Mouse (Mus musculus) NIH3T3 (cell line): ENCODE measurements around the gene Rae1.

ENCODE experiments used
- DNase-seq: peaks from one replicate; pipeline ENCODE4 v3.0.0-alpha.2; 2012; ENCODE audit warnings: low read depth

The Rae1 gene

DNA sequence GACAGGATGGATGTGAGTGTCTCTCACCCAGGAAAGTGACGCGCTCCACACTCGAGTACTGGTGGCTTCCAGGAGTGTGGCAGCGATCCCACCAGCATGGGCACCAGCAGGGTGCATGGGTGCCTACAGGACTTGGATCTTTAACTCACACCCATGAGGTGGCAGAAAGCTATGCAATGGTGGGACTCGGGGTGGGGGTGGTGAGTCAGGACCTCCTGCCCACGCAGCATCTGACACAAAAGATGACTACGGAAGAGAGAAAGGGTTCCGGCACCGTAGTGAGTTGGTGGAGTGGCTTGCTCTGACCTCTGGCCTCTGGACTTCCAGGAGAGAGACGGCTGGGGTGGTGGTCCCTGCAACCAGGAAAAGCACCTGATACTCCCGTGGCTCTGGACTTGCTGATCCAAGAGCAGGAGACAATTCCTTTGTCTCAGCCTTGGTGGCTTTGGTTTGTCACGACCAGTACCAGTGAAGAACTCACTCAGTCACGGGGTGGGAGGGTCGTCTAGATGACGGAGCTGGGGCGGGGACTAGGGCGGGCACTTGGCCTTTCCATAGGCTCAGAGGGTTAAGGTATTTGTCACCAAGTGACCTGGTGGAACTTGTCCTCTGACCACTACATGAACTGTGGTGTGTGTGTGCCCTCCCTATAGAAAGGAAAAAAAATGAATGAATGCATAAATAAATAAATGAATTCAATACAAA lies 48.3 kb downstream of the Rae1 start:
- no peak for DNase-seq

GRCm38 (mm10) chr2:173049231-173049630 lies 49.3 kb downstream of the Rae1 start:
- DNase-seq = no peak

DNA sequence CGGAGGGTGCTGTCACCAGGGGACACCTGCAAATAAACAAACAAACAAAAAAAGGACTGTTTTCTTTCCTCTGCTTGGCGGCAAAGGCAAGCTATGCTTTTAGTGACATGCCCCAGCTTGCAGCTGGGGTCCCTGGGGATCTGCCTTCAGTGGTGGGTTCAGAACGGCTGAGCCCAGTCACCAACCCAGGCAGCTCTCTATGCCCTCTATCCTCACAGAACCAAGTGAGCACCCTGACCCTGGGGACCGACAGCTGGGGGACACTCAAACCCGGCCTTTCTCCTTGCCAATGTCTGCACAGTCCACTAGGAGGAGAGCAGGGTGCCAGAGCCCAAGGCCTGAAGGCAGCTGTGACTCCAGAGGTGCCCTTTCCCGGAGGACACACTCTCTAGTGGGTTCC lies 49.9 kb downstream of the Rae1 start:
- DNase-seq = no peak

DNA sequence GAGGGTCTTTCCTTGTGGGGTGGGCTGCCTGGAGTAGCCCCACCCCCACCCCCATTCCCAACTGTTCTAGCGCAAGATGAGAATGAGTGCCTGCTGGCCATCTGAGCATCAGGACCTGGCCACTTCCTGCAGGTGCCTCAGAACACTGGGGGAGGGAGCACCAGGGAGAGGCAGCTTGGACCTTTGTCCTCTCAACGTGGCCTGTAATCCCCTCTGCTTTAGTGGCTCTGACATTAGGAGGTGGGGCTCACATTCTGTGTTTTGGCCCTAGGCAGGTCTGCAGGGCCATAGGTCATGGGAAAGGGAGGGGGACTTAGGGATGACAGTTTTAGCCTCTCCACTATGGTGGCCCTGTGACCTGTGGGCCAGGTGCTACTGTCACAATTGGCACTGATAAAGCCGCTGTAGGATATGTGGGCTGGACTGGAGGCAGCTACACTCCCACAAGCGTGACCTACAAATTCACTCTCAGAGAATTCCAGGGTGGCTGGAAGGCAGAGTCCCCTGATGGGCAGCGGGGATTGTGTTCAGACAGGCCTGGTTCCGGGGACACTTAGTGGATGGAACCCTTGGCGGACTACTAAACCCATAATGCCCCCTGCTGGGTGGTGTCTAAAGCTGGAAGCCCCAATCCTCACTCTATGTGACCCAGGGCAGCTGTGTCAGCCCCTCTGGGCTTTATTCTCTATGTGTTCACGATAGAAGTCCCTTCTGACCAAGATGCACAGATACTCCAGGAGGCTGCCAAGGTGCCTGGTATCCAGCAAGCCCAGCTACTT lies 50.9 kb downstream of the Rae1 start:
- peak; percentile 45 for DNase-seq

DNA sequence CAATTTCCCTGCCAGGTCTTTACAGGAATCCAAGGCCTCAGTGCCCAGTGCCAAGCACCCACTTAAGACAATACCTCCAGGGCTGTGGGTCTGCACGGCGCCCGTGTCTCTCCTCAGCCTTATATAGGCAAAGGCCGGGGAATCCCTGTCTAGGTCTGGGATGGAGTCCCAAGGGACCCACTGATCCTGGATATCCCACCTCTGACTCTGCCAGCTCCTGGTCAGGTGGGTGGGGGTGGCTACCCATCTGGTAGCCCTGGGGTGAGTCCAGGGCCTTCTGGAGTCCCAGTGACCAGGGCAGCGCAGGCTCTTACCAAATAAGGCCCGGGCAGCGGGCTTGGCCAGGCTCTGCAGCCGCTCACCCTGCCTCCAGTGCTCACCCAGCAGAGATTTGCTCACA lies 53.0 kb downstream of the Rae1 start:
- DNase-seq = no peak

DNA sequence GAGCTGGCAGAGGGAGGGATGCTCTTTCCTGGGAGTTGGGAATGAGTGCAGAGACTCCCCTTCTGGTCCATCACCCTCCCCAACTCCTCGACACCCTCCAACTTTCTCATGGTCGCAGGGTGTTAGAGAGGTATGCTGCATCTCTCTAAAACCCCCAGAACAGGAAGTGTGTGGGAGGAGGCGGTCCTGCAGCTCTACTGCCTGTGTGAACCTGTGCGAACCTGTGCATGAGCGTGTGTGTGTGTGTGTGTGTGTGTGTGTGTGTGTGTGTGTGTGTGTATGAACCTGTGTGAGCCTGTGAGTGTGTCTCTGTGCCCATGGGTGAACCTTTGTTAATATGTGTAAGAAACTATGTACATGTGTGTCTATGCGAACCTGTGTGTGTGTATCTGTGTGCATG lies 53.9 kb downstream of the Rae1 start:
- no peak for DNase-seq

DNA sequence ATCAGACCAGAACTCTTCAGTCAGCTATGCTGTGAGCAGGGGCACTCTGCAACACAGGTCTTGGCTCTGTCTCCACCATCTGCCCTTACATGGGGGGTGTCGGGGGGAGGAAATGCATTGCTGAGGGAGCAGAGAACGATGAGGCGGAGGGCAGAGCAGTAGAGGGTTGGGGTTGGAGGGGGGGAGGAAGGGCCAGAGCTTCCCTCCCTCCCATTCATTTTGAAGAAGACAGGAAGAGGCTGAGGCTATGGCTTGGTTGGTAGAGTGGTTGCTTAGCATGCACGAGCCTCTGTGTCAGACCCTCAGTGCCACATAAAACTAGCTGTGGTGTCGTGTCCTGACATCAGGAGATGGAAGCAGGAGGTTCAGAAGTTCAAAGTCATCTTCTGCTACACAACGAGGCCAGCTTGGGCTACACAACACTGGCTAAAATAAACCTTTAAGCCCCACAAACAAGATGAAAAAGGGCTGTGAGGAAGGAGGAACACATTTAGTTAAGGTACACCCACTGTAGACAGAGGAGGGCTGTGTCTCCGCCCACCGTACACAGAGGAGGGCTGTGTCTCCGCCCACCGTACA lies 56.5 kb downstream of the Rae1 start:
- DNase-seq = no peak

DNA sequence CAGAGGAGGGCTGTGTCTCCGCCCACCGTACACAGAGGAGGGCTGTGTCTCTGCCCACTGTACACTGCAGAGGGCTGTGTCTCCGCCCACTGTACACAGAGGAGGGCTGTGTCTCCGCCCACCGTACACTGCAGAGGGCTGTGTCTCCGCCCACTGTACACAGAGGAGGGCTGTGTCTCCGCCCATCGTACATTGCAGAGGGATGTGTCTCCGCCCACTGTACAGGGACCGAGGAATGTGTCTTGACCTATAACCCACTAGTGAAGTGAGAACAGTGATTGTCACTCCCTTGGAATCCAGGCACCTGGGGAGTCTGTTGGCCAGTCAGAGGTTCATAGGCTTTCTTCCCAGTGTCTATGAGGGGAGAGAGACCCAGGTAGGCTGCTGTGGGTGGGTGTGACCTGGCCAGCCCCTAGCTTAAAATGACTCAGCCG lies 57.0 kb downstream of the Rae1 start:
- no peak for DNase-seq

- DNase-seq = no peak
Measured at GRCm38 (mm10) chr2:173057623-173058022, 57.7 kb downstream of the Rae1 start.

DNA sequence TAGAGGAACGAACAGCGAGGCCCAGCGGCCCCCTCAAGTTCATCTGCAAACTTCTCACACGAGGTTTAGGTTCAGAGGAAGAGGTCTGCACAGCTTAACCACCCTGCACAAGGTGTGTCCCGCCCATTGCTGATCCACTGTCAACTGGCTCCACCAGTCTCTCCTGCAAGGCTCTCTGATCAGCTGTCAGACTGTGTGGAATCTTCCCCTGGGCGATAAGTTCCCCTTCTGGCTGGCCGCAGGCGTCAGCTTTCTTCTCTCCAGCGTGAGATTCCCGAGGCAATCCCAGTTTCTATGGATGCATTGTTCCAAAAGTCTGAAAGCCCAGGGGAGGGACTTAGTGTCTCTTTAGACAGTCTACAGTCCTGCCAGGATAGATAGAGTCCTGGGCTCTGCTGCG lies 58.3 kb downstream of the Rae1 start:
- no peak for DNase-seq

- DNase-seq = no peak
Measured at GRCm38 (mm10) chr2:173060450-173060849, 60.5 kb downstream of the Rae1 start.

- DNase-seq = no peak
Measured at GRCm38 (mm10) chr2:173061443-173062351, 61.8 kb downstream of the Rae1 start.

DNA sequence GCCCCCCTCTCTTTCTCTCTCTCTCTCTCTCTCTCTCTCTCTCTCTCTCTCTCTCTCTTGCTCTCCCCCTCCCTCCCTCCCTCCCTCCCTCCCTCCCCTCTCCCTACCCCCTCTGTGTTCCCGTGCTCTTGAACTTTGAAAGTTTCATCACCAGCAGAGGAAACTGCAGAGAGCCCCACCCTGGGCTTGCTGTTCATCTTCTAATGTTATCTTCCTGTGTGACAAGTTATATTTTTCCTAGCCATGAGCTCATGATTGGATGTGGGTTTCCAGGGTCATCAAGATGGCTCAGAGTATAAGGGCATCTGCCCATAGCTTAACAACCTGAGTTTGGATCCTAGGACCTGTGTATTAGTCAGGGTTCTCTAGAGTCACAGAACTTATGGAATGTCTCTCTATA lies 63.3 kb downstream of the Rae1 start:
- DNase-seq = no peak

- no peak for DNase-seq
Measured at GRCm38 (mm10) chr2:173064864-173065263, 64.9 kb downstream of the Rae1 start.
